Mouse (Mus musculus) thymus, adult 2 months (tissue): ENCODE measurements around the gene Spz1. TPM values are rescaled to one million over a fixed set of nuclear protein-coding genes. Genes with fewer than 3 reads are reported as not detected.
"Not testable (repeated sequence)": the region's sequence is repeated elsewhere in the genome, so short reads cannot be mapped to it uniquely, and the experiment has no call there.

Source experiments
- DNase-seq: peaks from one replicate; pipeline ENCODE4 v3.0.0; 2021
- H3K27ac ChIP-seq: fragments of 200-500 bp; 2 replicates; pipeline ENCODE4 v1.5.1; 2012; ENCODE audit warnings: low read length, control low read depth; ENCODE audit not compliant: control insufficient read depth, insufficient read depth
- H3K27me3 ChIP-seq: fragments of 200-500 bp; 2 replicates; pipeline ENCODE4 v1.6.1; 2012; ENCODE audit warnings: mild to moderate bottlenecking, low read length, moderate library complexity, mixed read lengths; ENCODE audit not compliant: control insufficient read depth, insufficient read depth
- H3K36me3 ChIP-seq: fragments of 200-500 bp; 2 replicates; pipeline ENCODE4 v1.6.1; 2012; ENCODE audit warnings: mild to moderate bottlenecking, low read length, moderate library complexity; ENCODE audit not compliant: control insufficient read depth, insufficient read depth
- H3K4me1 ChIP-seq: fragments of 200-500 bp; replicated peaks from 2 replicates; pipeline ENCODE4 v1.6.1; 2012; ENCODE audit warnings: low read length; ENCODE audit not compliant: control insufficient read depth, insufficient read depth
- H3K4me3 ChIP-seq: fragments of 200-500 bp; 2 replicates; pipeline ENCODE4 v1.5.1; 2012; ENCODE audit warnings: mild to moderate bottlenecking, low read length, control low read depth, moderate library complexity; ENCODE audit not compliant: control insufficient read depth, insufficient read depth
- CTCF ChIP-seq: fragments of 200-500 bp; IDR thresholded peaks from 2 replicates; pipeline ENCODE4 v1.5.1; 2012; ENCODE audit warnings: mild to moderate bottlenecking, control low read depth, low read length, moderate library complexity, borderline replicate concordance; ENCODE audit not compliant: control insufficient read depth, poor library complexity, insufficient read depth; ENCODE audit errors: extremely low read depth
- POLR2A ChIP-seq: fragments of 200-500 bp; IDR thresholded peaks from 2 replicates; pipeline ENCODE4 v1.6.1; 2012; ENCODE audit warnings: mild to moderate bottlenecking, low read length, control low read depth, moderate library complexity; ENCODE audit not compliant: control insufficient read depth, poor library complexity, insufficient read depth; ENCODE audit errors: extremely low read depth
- WGBS: fragments of 180-500 bp; shearing (Covaris S2); methylation state at CpG from one replicate; pipeline ENCODE4 v1.1.7; 2018; 5-methylcytosine and 5-hydroxymethylcytosine counted together
- polyA plus RNA-seq: library from polyadenylated mRNA; depleted of rRNA; stranded (reverse); fragments of >200 nt; gene quantifications from 2 replicates; pipeline ENCODE4 v1.2.3, GENCODE M21; 2012

The Spz1 gene
- polyA plus RNA-seq, 1 experiment, result 0.22 TPM

DNA sequence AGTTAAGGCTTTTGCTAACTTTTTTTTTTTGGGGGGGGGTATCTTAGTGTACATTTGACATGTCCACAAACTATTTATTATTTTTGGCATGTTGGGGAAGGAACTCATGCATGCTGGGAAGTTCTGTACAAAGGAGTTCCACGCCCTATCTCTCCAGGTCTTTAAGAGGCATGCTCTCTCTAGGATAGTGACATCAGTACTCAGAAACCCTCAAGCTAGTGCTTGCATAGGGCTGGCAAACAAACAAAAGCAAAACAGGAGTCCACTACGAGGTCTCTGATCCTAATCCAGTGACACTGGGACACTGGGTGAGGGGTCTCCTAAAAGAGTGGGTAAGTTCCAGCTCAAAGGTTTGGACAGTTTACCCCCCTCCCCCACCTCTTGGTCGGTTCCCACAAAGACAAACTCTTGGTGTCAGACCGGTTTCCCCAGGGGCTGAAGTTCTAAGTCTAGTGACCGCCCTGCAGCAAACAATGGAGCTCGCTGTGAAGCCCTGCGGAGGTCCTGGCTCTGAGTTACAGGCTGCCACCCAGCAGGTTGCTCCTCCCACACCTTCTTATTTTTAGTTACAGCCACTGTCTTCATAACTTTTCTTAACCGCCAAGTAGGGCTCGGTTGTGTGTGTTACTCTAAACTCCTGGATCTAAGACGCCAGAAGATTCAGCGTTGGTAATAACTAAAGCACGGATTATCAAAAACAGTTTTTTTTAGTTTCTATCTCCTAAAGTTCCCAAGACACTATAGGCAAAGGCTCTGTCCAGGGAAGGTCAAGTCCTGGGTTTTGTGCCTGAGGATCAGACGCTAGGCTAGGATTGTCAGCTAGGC is 33.7 kb upstream of the Spz1 start:
- TF ChIP-seq POLR2A, result 0 out of 2 replicates have a peak, but pooled peaks have one; percentile 33
- TF ChIP-seq CTCF, result no peak
- H3K27ac ChIP-seq, result peak overlapping the region; percentile 80
- H3K4me3 ChIP-seq, result peak overlapping the region; percentile 4; the same call in 1 of the 2 replicates
- peaks cover 16% of the 10 kb centered on the region for H3K4me1 ChIP-seq
- no peaks in the 10 kb centered on the region for H3K27me3 ChIP-seq
- peak; percentile 60 for DNase-seq
- 10% methylated on average over 13 of the region's 13 CpGs for WGBS
- no peaks in the 10 kb centered on the region for H3K36me3 ChIP-seq

DNA sequence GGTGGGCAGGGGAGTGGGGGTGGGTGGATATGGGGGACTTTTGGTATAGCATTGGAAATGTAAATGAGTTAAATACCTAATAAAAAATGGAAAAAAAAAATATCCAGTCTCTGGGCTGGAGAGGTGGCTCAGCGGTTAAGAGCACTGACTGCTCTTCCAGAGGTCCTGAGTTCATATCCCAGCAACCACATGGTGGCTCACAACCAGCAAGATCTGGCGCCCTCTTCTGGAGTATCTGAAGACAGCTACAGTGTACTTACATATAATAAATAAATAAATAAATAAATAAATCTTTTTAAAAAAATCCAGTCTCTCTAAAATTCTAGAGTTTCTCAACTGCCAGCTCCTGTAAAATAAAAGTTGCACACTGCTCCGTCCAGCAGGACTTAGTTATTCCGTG is 29.3 kb upstream of the Spz1 start:
- WGBS, result 92% methylated on average over 4 of the region's 4 CpGs
- not testable (repeated sequence) for H3K27me3 ChIP-seq, H3K36me3 ChIP-seq, H3K27ac ChIP-seq, H3K4me1 ChIP-seq, H3K4me3 ChIP-seq
- peak; percentile 35 for DNase-seq

DNA sequence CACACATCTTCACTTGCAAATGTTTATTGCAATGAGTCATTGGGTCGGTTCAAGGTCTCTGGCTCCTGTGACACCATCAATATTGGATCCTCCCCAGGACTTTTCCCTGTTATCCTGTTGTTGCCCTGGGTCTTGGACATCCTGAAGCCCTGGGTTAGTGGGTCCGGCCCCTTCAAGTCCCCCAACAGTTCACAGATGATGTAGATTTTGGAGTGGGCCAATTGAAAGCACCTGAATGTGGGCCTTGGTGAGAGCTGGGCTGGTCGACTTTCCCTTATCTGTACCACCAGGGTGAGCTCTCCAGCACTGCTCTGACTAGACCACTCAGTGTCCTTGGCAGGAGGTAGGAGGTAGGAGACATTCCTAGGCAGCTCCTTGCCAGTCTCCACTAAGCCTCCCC is 19.5 kb upstream of the Spz1 start:
- 76% methylated on average over 3 of the region's 3 CpGs for WGBS

DNA sequence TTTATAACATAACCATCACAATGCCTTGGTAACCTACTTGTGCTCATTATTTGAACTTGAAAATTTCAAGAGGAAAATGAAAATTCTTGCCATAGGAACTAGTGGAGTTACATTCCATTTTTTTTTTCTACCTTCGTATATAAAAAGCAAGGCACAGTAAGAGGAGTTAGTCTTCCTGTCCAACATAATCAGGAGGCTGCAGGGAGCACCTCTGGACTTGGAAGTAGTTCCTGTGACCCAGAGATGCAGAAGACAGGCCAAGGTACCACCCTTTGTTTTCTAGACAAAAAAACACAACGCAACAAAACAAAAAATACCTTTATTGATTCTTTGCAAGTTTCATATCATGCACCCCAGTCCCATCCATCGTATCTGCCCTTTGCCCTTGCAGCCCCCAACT is 18.9 kb upstream of the Spz1 start:
- H3K4me3 ChIP-seq, result no peak overlapping the region
- no peaks in the 10 kb centered on the region for H3K4me1 ChIP-seq
- WGBS, result 96% methylated on average over 3 of the region's 3 CpGs
- H3K27me3 ChIP-seq, result no peaks in the 10 kb centered on the region
- H3K27ac ChIP-seq, result no peak overlapping the region
- TF ChIP-seq POLR2A, result no peak
- no peak for TF ChIP-seq CTCF
- no peak for DNase-seq
- H3K36me3 ChIP-seq, result no peaks in the 10 kb centered on the region

More for the DNA sequence above, 19.5 kb upstream of the Spz1 start:
- Histone ChIP-seq H3K27me3 (no peaks in the 10 kb centered on the region), H3K4me3 (no peak overlapping the region), H3K4me1 (no peaks in the 10 kb centered on the region), H3K36me3 (no peaks in the 10 kb centered on the region), H3K27ac (no peak overlapping the region)
- DNase-seq, result no peak
- no peak for TF ChIP-seq POLR2A
- TF ChIP-seq CTCF, result no peak

DNA sequence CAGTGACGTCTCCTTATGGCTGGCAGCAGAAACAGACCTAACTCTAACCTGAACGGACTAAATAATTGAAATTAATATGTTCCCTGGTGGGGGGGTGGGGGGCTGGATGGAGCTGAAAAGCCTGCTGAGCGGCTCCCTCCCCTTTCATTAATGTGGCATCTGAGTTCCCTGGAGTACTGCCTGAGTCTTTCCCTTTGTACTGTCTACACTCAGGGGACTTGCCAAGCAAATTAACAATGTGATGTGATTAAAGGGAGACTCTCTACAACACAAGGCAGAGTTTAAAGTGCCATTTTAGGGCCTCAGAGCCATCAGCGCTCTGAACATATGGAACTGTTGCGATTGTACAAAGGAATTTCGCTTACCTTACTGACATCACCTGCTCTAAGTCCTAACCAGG is 18.5 kb upstream of the Spz1 start:
- Histone ChIP-seq H3K36me3 (no peaks in the 10 kb centered on the region), H3K27me3 (no peaks in the 10 kb centered on the region), H3K4me1 (no peaks in the 10 kb centered on the region), H3K27ac (no peak overlapping the region), H3K4me3 (no peak overlapping the region)
- DNase-seq, result no peak
- TF ChIP-seq POLR2A, result no peak
- no peak for TF ChIP-seq CTCF
- 94% methylated on average over 6 of the region's 6 CpGs for WGBS

DNA sequence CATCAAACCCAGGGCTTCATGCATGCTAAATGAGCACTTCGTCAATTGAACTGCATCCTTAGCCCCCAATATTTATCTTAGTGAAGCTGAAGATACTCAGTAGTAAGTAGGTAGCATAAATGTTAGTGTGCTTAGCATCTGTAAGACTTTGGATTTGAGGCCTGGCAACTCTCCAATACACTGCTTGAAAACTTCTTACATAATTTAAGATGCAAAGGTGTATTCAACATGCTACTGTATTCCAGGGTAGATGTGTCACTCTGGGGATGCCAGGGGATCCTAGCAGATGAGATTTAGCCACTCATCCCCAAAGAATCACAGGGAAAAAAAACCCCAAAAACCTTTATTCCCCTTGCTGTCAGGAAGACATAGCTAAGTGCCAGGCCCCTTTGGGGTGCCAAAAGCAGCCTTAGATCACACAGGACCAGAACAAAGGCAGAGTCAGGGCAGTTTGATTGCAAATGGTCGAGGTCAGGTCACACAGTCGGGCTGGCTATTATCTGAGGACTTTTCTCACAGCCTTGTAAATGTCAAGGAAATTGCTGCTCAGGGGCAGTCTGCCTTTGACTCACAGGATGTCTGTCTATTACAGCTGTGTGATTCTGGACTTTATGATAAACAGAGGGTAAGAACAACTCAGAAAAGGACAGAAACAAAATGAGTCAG is 17.9 kb upstream of the Spz1 start:
- no peak for DNase-seq
- no peaks in the 10 kb centered on the region for H3K4me1 ChIP-seq
- 67% methylated on average over 3 of the region's 3 CpGs for WGBS
- H3K36me3 ChIP-seq, result no peaks in the 10 kb centered on the region
- H3K27me3 ChIP-seq, result no peaks in the 10 kb centered on the region
- no peak overlapping the region for H3K4me3 ChIP-seq
- TF ChIP-seq POLR2A (no peak), CTCF (no peak)
- no peak overlapping the region for H3K27ac ChIP-seq
